Mouse (Mus musculus) midbrain, embryonic 11.5 days (tissue): ENCODE measurements around the gene St5. TPM values are rescaled to one million over a fixed set of nuclear protein-coding genes. Genes with fewer than 3 reads are reported as not detected.

Source experiments
- ATAC-seq: fragments of 200-750 bp; cut with Nextera tagmentation; 2 replicates; pipeline ENCODE4 v1.8.0; 2017; ENCODE audit warnings: moderate TSS enrichment, moderate library complexity; ENCODE audit not compliant: low FRiP score
- DNase-seq: peaks from one replicate; pipeline ENCODE4 v3.0.0; 2015; ENCODE audit warnings: low spot score; ENCODE audit errors: missing footprints
- H3K27ac ChIP-seq: fragments of 300-500 bp; sonication (generic); 2 replicates; pipeline ENCODE4 v1.5.1; 2014; ENCODE audit warnings: low read depth, low read length
- H3K27me3 ChIP-seq: fragments of 300-500 bp; sonication (generic); 2 replicates; pipeline ENCODE4 v1.6.1; 2014; ENCODE audit warnings: mild to moderate bottlenecking, low read length, moderate library complexity, mixed read lengths; ENCODE audit not compliant: control insufficient read depth, insufficient read depth
- H3K36me3 ChIP-seq: fragments of 300-500 bp; sonication (generic); 2 replicates; pipeline ENCODE4 v1.6.1; 2014; ENCODE audit warnings: mild to moderate bottlenecking, low read length, moderate library complexity, mixed read lengths; ENCODE audit not compliant: control insufficient read depth, insufficient read depth
- H3K4me1 ChIP-seq: fragments of 300-500 bp; sonication (generic); 2 replicates; pipeline ENCODE4 v1.6.1; 2014; ENCODE audit warnings: low read length; ENCODE audit not compliant: control insufficient read depth, insufficient read depth
- H3K4me2 ChIP-seq: fragments of 300-500 bp; sonication (generic); 2 replicates; pipeline ENCODE4 v1.6.1; 2014; ENCODE audit warnings: mild to moderate bottlenecking, moderate library complexity
- H3K4me3 ChIP-seq: fragments of 300-500 bp; sonication (generic); 2 replicates; pipeline ENCODE4 v1.5.1; 2014; ENCODE audit warnings: low read depth, low read length
- H3K9ac ChIP-seq: fragments of 300-500 bp; sonication (generic); 2 replicates; pipeline ENCODE4 v1.6.1; 2014; ENCODE audit warnings: low read length
- H3K9me3 ChIP-seq: fragments of 300-500 bp; sonication (generic); 2 replicates; pipeline ENCODE4 v1.6.1; 2016; ENCODE audit warnings: low read length; ENCODE audit not compliant: control insufficient read depth
- WGBS: fragments of 180-500 bp; shearing (Covaris S2); extraction: QIAGEN DNeasy Blood & Tissue Kit; methylation state at CpG from one replicate; pipeline ENCODE4 v1.1.7; 2014; 5-methylcytosine and 5-hydroxymethylcytosine counted together
- polyA plus RNA-seq: library from polyadenylated mRNA; unstranded; fragments of >200 nt; fragmentation: Nextera tagmentation; extraction: Ambion mirVana; gene quantifications from 2 replicates; pipeline ENCODE4 v1.2.1, GENCODE M21; 2014

St5 gene
- polyA plus RNA-seq, 1 experiment from 2014 or later = 37.9 TPM

DNA sequence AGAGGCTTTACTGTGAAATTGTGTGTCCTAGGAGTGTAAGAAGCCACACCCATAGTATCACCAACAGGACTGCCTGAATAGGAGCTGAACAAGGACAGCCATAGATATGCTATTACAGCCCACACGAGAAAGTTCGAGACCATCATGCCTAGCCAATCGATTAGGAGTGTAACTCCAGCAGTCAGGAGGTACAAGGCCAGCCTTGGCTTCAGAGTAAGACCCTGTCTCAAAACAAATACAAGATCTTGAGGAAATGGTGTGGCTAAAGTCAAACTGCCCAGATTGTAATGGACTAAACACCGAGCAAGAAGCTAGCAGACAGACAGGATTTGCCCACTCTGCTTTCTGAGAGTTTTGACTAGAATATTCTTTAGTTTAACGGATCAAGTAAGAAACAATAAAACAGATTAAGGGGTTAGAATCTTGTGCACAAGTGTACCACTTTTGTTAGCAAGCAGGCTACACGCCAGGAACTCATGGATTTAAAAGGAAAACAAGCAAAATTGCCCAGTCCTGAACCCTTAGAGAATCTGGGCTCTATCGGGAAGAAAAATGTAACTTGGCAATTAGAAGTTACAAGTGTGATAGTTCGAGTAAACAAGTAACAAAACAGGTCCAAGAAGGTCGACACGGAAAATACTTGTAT, 185.2 kb downstream of the St5 start:
- Histone ChIP-seq H3K4me2 (peak overlapping the region; percentile 53), H3K4me1 (peaks cover 19% of the 10 kb centered on the region), H3K9ac (peak overlapping the region; percentile 96), H3K27ac (peak overlapping the region; percentile 94), H3K36me3 (peaks cover 17% of the 10 kb centered on the region), H3K9me3 (no peaks in the 10 kb centered on the region), H3K4me3 (peak overlapping the region; percentile 80), H3K27me3 (no peaks in the 10 kb centered on the region)
- ATAC-seq = no peak
- WGBS = 22% methylated on average over 10 of the region's 10 CpGs
- DNase-seq = peak; percentile 86

DNA sequence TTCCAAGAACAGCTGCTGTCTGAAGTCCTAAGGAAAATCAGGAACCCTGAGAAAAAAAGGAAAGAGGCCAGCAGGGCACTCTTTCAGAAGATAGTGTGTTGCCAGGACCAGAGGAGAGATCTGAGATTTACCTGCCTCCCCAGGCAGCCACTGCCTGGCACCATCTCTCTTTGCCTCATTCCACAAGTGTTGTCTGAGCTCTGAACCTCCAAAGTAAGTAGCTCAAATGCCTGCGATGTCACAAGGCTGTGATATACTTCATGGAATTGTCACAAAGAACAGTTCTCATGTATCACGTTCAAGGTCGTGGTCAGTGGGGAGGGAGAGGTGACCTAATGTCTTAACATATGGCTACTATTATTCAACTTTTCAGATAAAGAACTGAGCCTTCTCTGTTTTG, 186.9 kb downstream of the St5 start:
- Histone ChIP-seq H3K9ac (no peak overlapping the region), H3K4me1 (peaks cover 19% of the 10 kb centered on the region), H3K4me3 (no peak overlapping the region), H3K9me3 (no peaks in the 10 kb centered on the region), H3K27me3 (no peaks in the 10 kb centered on the region), H3K36me3 (peaks cover 2% of the 10 kb centered on the region; the same call in 1 of the 2 replicates), H3K4me2 (no peak overlapping the region), H3K27ac (no peak overlapping the region)
- DNase-seq (no peak), ATAC-seq (no peak)
- 92% methylated on average over 3 of the region's 3 CpGs for whole genome bisulfite sequencing

DNA sequence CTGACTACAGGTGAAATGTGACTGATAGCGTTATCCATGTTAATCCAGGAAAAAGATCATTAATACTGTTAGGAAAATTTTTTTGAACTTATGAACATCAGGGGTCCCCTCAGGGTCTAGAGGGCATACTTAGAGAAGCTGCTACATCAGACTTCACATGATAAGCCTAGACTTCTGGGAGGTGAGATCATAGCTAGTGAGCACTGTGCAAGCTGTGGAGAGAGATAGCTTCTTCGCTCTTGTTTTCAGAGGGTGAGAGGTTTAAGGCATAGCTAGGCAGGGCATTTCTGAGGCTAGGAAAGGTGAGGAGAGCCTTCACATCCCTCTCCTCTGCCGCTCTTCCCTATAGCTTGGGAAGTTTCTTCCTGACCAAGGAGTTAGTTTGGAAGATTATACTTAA, 191.6 kb downstream of the St5 start:
- no peaks in the 10 kb centered on the region for H3K36me3 ChIP-seq
- no peak overlapping the region for H3K4me2 ChIP-seq
- H3K27ac ChIP-seq = no peak overlapping the region
- 90% methylated on average over 3 of the region's 3 CpGs for WGBS
- DNase-seq (peak; percentile 37), ATAC-seq (no peak)
- H3K9ac ChIP-seq = no peak overlapping the region
- H3K9me3 ChIP-seq = no peaks in the 10 kb centered on the region
- H3K4me1 ChIP-seq = peaks cover 7% of the 10 kb centered on the region; the same call in 1 of the 2 replicates
- H3K4me3 ChIP-seq = no peak overlapping the region
- H3K27me3 ChIP-seq = no peaks in the 10 kb centered on the region

DNA sequence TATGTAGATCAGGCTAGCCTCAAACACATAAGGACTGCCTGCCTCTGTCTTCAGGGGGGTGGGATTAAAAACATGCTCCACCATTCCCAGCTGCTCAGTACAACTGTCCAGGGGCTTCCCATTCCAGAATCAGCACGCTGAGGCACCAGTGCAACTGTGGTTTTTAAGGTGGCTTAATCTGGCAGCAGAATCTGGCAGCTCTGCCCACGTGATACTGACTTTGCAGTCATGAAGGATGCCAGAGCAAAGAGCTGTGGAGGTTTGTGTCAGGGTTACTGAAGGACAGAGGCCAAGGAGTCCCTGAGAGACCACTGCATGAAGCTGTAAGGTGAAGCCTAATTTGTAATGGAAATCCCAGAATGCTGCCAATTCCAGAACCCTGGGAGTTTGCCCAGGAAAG, 192.6 kb downstream of the St5 start:
- H3K4me3 ChIP-seq = no peak overlapping the region
- H3K36me3 ChIP-seq = no peaks in the 10 kb centered on the region
- ATAC-seq = no peak
- H3K4me1 ChIP-seq = peaks cover 7% of the 10 kb centered on the region; the same call in 1 of the 2 replicates
- H3K9me3 ChIP-seq = no peaks in the 10 kb centered on the region
- H3K4me2 ChIP-seq = no peak overlapping the region
- WGBS = 87% methylated on average over 2 of the region's 2 CpGs
- no peak overlapping the region for H3K9ac ChIP-seq
- H3K27ac ChIP-seq = no peak overlapping the region
- DNase-seq = no peak
- H3K27me3 ChIP-seq = no peaks in the 10 kb centered on the region

DNA sequence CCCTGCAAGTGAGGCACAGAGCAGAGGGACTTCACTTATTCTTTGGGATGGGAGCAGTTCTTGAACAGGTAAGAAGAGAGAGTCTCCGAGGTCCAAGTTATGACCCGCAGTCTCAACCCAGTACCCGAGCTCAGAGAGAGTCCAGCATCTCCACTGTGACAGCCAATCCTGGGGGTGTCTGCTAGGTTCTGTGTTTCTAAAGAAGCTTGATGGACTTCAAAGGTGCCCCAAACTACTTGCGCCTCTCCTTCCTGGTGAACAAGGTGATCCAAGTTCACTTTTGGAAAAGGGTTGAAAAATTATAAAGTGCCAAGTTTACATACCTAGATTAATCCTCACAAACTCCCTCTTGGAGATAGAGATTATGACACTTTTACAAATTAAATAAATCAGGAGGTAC, 195.4 kb downstream of the St5 start, which contains the start of gene Trim66:
TSS of gene Trim66 (minus strand) at position 101 of the 400 bp plus-strand sequence.
- Histone ChIP-seq H3K27ac (no peak within 1 kb of the TSS), H3K36me3 (no peaks in the 10 kb centered on the region), H3K4me2 (0 out of 2 replicates have a peak within 1 kb of the TSS, but pooled peaks have one; percentile 7), H3K9ac (0 out of 2 replicates have a peak within 1 kb of the TSS, but pooled peaks have one; percentile 1), H3K27me3 (no peaks in the 10 kb centered on the region), H3K4me1 (peaks cover 7% of the 10 kb centered on the region; the same call in 1 of the 2 replicates), H3K9me3 (no peaks in the 10 kb centered on the region), H3K4me3 (no peak within 1 kb of the TSS)
- WGBS = 80% methylated on average over 4 of the region's 4 CpGs
- DNase-seq (no peak), ATAC-seq (no peak)

DNA sequence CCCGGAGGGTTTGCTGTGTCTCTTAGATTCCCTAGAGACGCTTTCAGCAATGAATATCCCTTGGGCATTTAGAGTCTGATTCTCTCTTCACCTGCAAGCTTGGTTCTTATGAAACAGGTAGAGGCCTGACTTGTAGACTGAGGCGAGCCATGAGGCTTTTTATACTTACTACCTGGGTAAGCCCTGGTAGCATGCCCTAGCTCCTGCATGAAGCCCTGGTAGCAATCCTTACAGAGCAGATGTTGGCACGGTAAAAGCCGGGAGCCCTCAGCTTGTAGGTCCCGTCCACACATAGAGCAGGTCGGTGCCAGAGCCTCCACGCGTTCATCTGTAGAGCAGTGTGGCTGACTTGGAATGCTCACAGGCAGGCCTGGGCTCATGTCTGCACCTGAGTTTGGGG, 195.8 kb downstream of the St5 start:
- 30% methylated on average over 9 of the region's 9 CpGs for WGBS
- Histone ChIP-seq H3K4me2 (0 out of 2 replicates have a peak overlapping the region, but pooled peaks have one; percentile 7), H3K9ac (no peak overlapping the region), H3K4me1 (peaks cover 7% of the 10 kb centered on the region; the same call in 1 of the 2 replicates), H3K27me3 (no peaks in the 10 kb centered on the region), H3K4me3 (no peak overlapping the region), H3K9me3 (no peaks in the 10 kb centered on the region), H3K36me3 (no peaks in the 10 kb centered on the region), H3K27ac (no peak overlapping the region)
- DNase-seq (peak; percentile 84), ATAC-seq (0 out of 2 replicates have a peak, but pooled peaks have one; percentile 14)

DNA sequence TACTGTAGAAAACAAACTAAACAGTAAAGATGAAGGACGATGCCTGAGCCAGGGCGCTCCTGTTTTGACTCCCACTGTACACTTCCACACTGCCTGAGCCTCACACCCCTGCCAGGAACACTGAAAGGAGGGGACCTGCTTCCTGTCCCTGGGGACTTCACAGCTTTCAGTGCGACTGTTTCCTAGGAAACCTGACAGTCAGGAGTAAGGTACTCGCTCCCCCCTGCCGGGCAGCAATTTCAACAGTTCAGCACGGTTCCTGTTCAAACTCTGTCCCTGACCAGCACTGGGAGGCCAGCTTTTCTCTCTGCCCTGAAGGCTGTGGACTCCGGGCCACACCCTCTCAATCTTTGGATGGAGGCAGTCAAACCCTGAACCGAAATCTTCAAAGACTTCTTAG, 196.3 kb downstream of the St5 start:
- Histone ChIP-seq H3K27ac (no peak overlapping the region), H3K9ac (0 out of 2 replicates have a peak overlapping the region, but pooled peaks have one; percentile 1), H3K4me1 (peaks cover 7% of the 10 kb centered on the region; the same call in 1 of the 2 replicates), H3K36me3 (no peaks in the 10 kb centered on the region), H3K9me3 (no peaks in the 10 kb centered on the region), H3K27me3 (no peaks in the 10 kb centered on the region), H3K4me2 (0 out of 2 replicates have a peak overlapping the region, but pooled peaks have one; percentile 7), H3K4me3 (no peak overlapping the region)
- 3% methylated on average over 8 of the region's 8 CpGs for WGBS
- DNase-seq (peak; percentile 86), ATAC-seq (peak; percentile 74)

DNA sequence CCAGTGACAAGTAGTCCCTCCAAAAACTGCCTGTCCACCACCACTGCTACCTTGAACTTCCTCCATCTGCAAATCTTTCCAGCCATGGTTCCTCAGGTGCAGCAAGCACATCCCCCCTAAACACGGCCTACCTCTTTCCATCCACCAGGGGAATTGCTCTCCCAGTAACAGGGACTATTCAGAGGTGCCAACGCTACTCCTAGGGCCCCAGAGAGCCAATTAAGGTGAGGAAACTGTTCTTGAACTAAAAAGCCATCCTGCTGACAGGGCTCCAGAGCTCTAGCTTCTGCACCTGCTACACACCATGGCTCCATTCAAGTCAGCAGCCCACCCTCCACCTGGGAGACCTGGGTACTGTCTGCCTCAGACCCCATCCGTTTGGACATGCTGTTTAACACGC, 205.9 kb downstream of the St5 start:
- Histone ChIP-seq H3K9me3 (no peaks in the 10 kb centered on the region), H3K9ac (no peak overlapping the region), H3K36me3 (no peaks in the 10 kb centered on the region), H3K4me1 (peaks cover 14% of the 10 kb centered on the region), H3K4me3 (no peak overlapping the region), H3K4me2 (no peak overlapping the region), H3K27ac (no peak overlapping the region), H3K27me3 (peaks cover 2% of the 10 kb centered on the region; the same call in 1 of the 2 replicates)
- ATAC-seq (no peak), DNase-seq (no peak)
- WGBS = 61% methylated on average over 4 of the region's 4 CpGs
